Mouse (Mus musculus) megakaryocyte, embryonic 14.5 days (primary cell): ENCODE results near the gene Evc2.

Experiments used
- FLI1 ChIP-seq: IDR thresholded peaks from 2 replicates; pipeline ENCODE4 v1.6.1; 2012; ENCODE audit warnings: low read length, inconsistent platforms, mixed read lengths
- GATA1 ChIP-seq: IDR thresholded peaks from 3 replicates; pipeline ENCODE4 v1.6.1; 2012; ENCODE audit warnings: mixed read lengths, low read length, inconsistent platforms, borderline replicate concordance

GRCm38 (mm10) chr5:37312980-37313722 is 25.1 kb upstream of the Evc2 start:
- no peak for TF ChIP-seq GATA1
- TF ChIP-seq FLI1: no peak
